Mouse (Mus musculus): ENCODE measurements around the gene Sstr2. TPM values are rescaled to one million over a fixed set of nuclear protein-coding genes. Genes with fewer than 3 reads are reported as not detected.

Sstr2 gene
- polyA plus RNA-seq, 1 experiment, result not detected

DNA sequence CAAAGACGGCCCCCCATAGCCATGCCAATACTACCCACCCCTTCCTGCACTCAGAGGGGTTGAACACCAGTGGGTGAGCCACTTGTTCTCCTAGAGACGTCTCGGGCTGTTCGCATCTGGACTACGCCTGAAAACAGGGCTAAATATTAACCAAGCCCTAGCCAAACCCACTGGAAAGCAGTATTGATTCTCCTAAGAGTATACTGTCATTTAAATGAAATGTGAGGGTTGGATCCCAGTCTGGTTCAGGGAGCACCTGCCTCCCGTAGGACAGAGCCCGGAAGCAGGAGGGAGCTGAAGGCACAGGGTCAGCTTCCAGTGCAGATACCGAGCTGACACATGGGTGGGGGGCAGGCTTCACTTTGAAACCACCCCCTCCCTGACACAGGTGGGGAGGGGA is 12.7 kb downstream of the Sstr2 start:
- Histone ChIP-seq H3K27me3 (ENCODE audit: control insufficient read depth) (no peaks in the 10 kb centered on the region; the same call in 1 of the 2 replicates), H3K36me3 (ENCODE audit: control insufficient read depth) (no peaks in the 10 kb centered on the region), H3K4me3 (replicated peaks) (no peak overlapping the region), H3K9me3 (ENCODE audit: control insufficient read depth, low read length) (no peaks in the 10 kb centered on the region), H3K4me1 (ENCODE audit: control insufficient read depth) (no peaks in the 10 kb centered on the region)
- TF ChIP-seq GATA1 (IDR thresholded peaks at IDR 0.05; ENCODE audit: low read length) (no peak), TAL1 (IDR thresholded peaks at IDR 0.05; ENCODE audit: low read length) (no peak)

DNA sequence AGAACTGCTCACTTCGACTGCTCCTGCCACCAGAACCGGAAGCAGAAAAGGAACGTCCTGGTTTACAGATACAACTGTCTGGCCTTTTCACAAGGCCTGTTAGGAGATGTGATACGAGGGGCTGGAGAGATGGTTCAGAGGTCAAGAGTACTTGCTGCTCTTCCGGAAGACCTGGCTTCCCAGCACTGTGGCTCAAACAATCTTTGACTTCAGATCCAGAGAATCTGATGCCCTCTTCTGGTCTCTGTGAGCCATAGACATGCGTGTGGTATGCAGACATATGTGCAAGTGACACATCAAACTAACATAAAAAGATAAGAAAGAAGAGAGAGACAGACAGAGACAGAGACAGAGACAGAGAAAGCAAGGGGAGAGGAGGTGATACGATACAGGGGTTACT is 13.2 kb downstream of the Sstr2 start:
- no peaks in the 10 kb centered on the region; the same call in 1 of the 2 replicates for H3K27me3 ChIP-seq (ENCODE audit: control insufficient read depth)
- H3K9me3 ChIP-seq (ENCODE audit: control insufficient read depth, low read length), result no peaks in the 10 kb centered on the region
- H3K4me1 ChIP-seq (ENCODE audit: control insufficient read depth), result no peaks in the 10 kb centered on the region
- no peak for TF ChIP-seq TAL1 (IDR thresholded peaks at IDR 0.05; ENCODE audit: low read length)
- no peak for TF ChIP-seq GATA1 (IDR thresholded peaks at IDR 0.05; ENCODE audit: low read length)
- H3K36me3 ChIP-seq (ENCODE audit: control insufficient read depth), result no peaks in the 10 kb centered on the region
- H3K4me3 ChIP-seq (replicated peaks), result no peak overlapping the region

DNA sequence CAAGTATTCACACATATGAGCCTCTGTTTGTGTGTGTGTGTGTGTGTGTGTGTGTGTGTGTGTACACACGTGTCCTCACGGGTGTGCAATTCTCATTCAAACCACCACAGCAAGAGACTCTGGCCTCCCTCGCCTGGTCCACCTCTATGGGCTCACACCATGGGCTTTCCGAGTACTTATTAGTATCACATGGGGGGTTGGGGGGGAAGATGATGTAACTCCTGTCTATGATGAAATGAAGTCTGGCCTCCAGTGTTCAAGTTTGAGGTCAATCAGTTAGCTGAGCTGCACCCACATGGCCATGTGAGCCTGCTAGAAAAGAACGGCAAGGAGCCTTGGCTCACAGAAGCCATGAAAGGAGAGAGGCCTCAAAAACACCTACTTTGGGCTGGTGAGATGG is 14.3 kb downstream of the Sstr2 start:
- Histone ChIP-seq H3K9me3 (ENCODE audit: control insufficient read depth, low read length) (peaks cover 3% of the 10 kb centered on the region; the same call in 1 of the 2 replicates), H3K4me1 (ENCODE audit: control insufficient read depth) (no peaks in the 10 kb centered on the region), H3K4me3 (replicated peaks) (no peak overlapping the region), H3K27me3 (ENCODE audit: control insufficient read depth) (no peaks in the 10 kb centered on the region; the same call in 1 of the 2 replicates), H3K36me3 (ENCODE audit: control insufficient read depth) (no peaks in the 10 kb centered on the region)
- no peak for TF ChIP-seq TAL1 (IDR thresholded peaks at IDR 0.05; ENCODE audit: low read length)
- no peak for TF ChIP-seq GATA1 (IDR thresholded peaks at IDR 0.05; ENCODE audit: low read length)

DNA sequence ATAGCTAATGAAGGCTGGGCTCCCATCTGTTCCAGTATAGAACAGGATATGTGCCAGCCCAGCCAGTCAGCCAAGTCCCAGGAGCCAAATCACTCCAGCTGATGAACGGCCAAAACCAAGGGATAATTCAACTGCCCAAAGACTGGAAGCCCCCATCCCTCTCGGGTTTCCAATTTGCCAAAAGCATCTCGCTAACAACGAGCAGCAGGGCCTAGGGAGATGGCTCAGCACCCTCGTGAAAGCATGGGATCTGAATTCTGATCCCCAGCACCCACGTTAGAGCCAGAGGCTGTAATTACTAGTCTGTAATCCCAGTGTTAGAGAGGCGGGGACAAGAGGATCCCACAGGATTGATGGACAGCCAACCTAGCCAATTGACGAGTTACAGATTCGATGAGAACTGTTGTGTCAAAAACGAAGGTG is 15.6 kb downstream of the Sstr2 start:
- Histone ChIP-seq H3K9me3 (ENCODE audit: control insufficient read depth, low read length) (peaks cover 6% of the 10 kb centered on the region; the same call in 1 of the 2 replicates), H3K4me3 (replicated peaks) (no peak overlapping the region), H3K36me3 (ENCODE audit: control insufficient read depth) (no peaks in the 10 kb centered on the region), H3K4me1 (ENCODE audit: control insufficient read depth) (no peaks in the 10 kb centered on the region), H3K27me3 (ENCODE audit: control insufficient read depth) (no peaks in the 10 kb centered on the region; the same call in 1 of the 2 replicates)
- TF ChIP-seq TAL1 (IDR thresholded peaks at IDR 0.05; ENCODE audit: low read length) (no peak), GATA1 (IDR thresholded peaks at IDR 0.05; ENCODE audit: low read length) (no peak)

DNA sequence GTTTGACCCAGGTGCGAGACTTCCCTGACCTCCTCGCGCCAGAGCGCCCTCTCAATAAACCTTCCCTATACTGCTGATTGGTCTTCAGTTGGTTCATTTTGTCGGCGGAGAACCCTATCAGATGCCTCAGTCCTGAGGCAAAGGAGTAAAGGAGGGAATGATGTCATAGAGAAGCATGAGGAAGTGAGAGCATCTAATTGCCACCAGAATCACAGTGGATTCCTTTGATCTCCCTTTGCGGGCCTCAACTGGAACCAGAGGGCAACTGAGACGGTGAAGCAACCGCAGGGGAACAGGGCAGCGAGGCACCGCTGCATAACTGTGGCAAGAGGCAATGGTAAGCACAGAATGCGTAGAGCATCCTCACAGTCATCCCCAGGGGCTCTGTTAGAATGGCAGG is 19.5 kb downstream of the Sstr2 start:
- Histone ChIP-seq H3K27me3 (ENCODE audit: control insufficient read depth) (no peaks in the 10 kb centered on the region), H3K4me3 (replicated peaks) (no peak overlapping the region), H3K9me3 (ENCODE audit: control insufficient read depth, low read length) (peaks cover 9% of the 10 kb centered on the region; the same call in 1 of the 2 replicates), H3K36me3 (ENCODE audit: control insufficient read depth) (no peaks in the 10 kb centered on the region), H3K4me1 (ENCODE audit: control insufficient read depth) (no peaks in the 10 kb centered on the region)
- no peak for TF ChIP-seq GATA1 (IDR thresholded peaks at IDR 0.05; ENCODE audit: low read length)
- no peak for TF ChIP-seq TAL1 (IDR thresholded peaks at IDR 0.05; ENCODE audit: low read length)

DNA sequence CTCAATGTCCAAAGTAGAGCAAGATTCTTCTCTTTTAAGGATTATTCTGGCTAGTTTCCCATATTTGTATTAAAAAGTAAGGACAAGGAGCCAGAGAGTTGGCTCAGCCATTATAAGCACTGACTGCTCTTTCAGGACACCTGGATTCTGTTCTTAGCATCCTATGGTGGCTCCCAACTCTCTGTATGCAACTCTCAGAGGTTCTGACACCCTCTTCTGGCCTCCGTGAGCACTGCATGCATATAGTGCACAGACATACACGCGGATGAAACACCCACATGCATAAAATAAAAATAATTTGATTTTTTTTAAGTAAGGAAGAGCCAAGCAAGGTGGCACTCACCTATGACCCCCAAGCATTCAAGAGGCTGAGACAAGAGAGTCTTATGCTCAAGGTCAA is 26.0 kb downstream of the Sstr2 start:
- H3K36me3 ChIP-seq (ENCODE audit: control insufficient read depth), result no peaks in the 10 kb centered on the region
- no peak overlapping the region for H3K4me3 ChIP-seq (replicated peaks)
- 0 out of 2 replicates have a peak, but pooled peaks cover under 1% of the 10 kb centered on the region for H3K9me3 ChIP-seq (ENCODE audit: control insufficient read depth, low read length)
- TF ChIP-seq GATA1 (IDR thresholded peaks at IDR 0.05; ENCODE audit: low read length), result no peak
- TF ChIP-seq TAL1 (IDR thresholded peaks at IDR 0.05; ENCODE audit: low read length), result no peak
- H3K27me3 ChIP-seq (ENCODE audit: control insufficient read depth), result peaks cover 3% of the 10 kb centered on the region
- H3K4me1 ChIP-seq (ENCODE audit: control insufficient read depth), result peaks cover 20% of the 10 kb centered on the region

DNA sequence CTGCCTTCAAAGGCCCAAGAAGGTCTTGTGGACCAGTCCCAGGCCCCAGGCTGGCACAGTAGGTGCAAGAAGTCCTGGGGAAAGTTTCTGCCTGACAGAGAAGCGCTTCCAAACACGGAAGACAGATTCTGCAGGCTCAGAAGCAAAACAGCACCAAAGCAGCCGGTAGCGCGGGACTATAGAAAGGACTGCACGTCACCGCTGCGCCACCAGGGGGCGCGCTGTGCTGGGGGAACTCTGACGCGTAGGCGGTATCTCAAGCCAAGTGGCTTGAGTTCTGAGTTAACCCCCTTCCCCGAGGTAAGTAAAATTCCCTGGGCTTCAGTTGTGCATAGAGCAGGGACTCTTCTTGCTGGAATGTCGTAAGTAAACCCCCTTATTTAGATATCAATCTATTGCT is 29.0 kb downstream of the Sstr2 start:
- peaks cover 3% of the 10 kb centered on the region for H3K27me3 ChIP-seq (ENCODE audit: control insufficient read depth)
- H3K36me3 ChIP-seq (ENCODE audit: control insufficient read depth), result peaks cover 23% of the 10 kb centered on the region
- H3K4me1 ChIP-seq (ENCODE audit: control insufficient read depth), result peaks cover 44% of the 10 kb centered on the region
- H3K9me3 ChIP-seq (ENCODE audit: control insufficient read depth, low read length), result no peaks in the 10 kb centered on the region
- no peak for TF ChIP-seq GATA1 (IDR thresholded peaks at IDR 0.05; ENCODE audit: low read length)
- TF ChIP-seq TAL1 (IDR thresholded peaks at IDR 0.05; ENCODE audit: low read length), result no peak
- peak overlapping the region; percentile 91 for H3K4me3 ChIP-seq (replicated peaks)

DNA sequence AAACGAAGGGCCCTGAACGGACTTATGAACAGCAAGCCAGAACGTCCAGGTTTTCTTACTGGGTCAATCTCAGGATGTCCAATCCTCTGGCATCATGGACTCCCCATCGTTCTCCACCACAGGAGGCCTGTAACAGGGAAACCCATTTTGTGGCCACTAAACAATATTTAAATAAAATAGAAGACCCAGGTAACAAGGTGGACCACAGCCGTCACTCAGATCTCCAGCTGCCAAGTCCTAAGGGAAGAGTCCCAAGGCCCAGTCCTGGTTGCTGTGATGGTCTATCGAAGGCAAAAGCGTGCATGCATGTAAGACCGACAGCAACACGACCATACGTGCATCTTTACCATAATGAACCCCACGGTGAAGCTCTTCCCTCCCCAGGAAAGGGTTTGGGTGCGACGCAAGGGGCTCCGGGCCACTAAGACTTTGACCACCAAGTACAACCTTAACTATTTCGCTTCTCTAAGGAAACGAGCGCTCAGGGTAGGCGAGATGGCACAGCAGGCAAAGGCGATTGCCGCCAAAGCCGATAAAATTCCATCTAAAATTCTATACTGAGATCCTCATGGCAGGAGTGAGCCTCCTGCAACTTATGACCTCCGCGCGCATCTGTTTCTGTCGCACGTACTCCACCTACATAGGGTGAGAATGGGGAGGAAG is 29.7 kb downstream of the Sstr2 start, which contains the start of gene Cog1:
Gene Cog1 (plus strand): TSS at position 480 of the 663 bp plus-strand sequence.
- H3K4me3 ChIP-seq (replicated peaks), result peak within 1 kb of the TSS; percentile 91
- H3K27me3 ChIP-seq (ENCODE audit: control insufficient read depth), result peaks cover 3% of the 10 kb centered on the region
- peaks cover 44% of the 10 kb centered on the region for H3K4me1 ChIP-seq (ENCODE audit: control insufficient read depth)
- H3K36me3 ChIP-seq (ENCODE audit: control insufficient read depth), result peaks cover 30% of the 10 kb centered on the region
- H3K9me3 ChIP-seq (ENCODE audit: control insufficient read depth, low read length), result no peaks in the 10 kb centered on the region
- TF ChIP-seq TAL1 (IDR thresholded peaks at IDR 0.05; ENCODE audit: low read length) (no peak), GATA1 (IDR thresholded peaks at IDR 0.05; ENCODE audit: low read length) (no peak)

DNA sequence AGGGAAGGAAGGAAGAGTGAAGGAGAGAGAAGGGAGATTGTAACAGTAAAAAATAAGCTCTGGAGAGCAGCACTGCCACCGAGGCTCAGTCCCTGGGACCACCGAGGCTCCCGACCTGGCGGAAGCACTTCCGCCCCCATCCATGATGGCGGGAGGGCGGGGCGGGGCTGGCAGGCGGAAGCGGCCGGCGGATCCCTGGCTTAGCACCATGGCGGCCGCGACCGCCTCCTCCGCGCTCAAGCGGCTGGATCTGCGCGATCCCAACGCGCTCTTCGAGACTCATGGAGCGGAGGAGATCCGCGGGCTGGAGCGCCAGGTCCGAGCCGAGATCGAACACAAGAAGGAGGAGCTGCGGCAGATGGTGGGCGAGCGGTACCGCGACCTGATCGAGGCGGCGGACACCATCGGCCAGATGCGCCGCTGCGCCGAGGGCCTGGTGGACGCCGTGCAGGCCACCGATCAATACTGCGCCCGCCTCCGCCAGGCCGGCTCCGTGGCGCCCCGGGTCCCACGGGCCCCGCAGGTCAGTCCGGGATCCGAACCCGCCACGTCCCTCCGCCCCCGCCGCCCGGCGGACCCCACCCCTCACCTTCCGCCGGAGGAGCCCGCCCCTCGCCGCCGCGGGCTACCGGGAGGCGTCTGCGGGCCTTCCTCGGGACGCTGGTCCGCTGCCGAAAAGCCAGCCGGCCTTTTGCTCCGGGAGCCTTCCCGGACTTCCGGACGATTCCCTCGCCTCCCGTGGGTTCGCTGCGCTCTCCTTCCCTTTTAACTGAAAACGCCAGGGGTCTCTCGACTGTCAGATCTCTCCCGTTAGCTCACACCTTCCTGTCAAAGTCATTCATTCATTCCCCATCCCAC is 30.4 kb downstream of the Sstr2 start, which contains the start of gene Slc39a11:
Gene Slc39a11 (minus strand): TSS at position 727 of the 858 bp plus-strand sequence.
- H3K4me1 ChIP-seq (ENCODE audit: control insufficient read depth), result peaks cover 44% of the 10 kb centered on the region
- H3K9me3 ChIP-seq (ENCODE audit: control insufficient read depth, low read length), result no peaks in the 10 kb centered on the region
- H3K36me3 ChIP-seq (ENCODE audit: control insufficient read depth), result peaks cover 37% of the 10 kb centered on the region
- peaks cover 3% of the 10 kb centered on the region for H3K27me3 ChIP-seq (ENCODE audit: control insufficient read depth)
- H3K4me3 ChIP-seq (replicated peaks), result peak within 1 kb of the TSS; percentile 91
- TF ChIP-seq TAL1 (IDR thresholded peaks at IDR 0.05; ENCODE audit: low read length), result no peak
- TF ChIP-seq GATA1 (IDR thresholded peaks at IDR 0.05; ENCODE audit: low read length), result no peak

Measured in erythroblast, embryonic 14.5 days (primary cell).